Mouse (Mus musculus) liver, embryonic 14.5 days (tissue): Measurements from ENCODE around the gene Por.

Experiments
- CTCF ChIP-seq: IDR thresholded peaks from 2 replicates; pipeline ENCODE4 v1.5.1; 2016; ENCODE audit warnings: antibody characterized with exemption, low read depth, control low read depth
- EP300 ChIP-seq: IDR thresholded peaks from 2 replicates; pipeline ENCODE4 v1.6.1; 2016; ENCODE audit warnings: antibody characterized with exemption, low read depth

- TF ChIP-seq EP300 (no peak), CTCF (no peak)
Measured at GRCm38 (mm10) chr5:135643552-135643842, 26.3 kb upstream of the Por start.
